Mouse (Mus musculus) kidney, adult 11 months (tissue): Measurements from ENCODE around the gene Cpeb4.

ENCODE experiments used
- DNase-seq: peaks from one replicate; pipeline ENCODE4 v3.0.0; 2022

Cpeb4 gene

GRCm38 (mm10) chr11:31902251-31903001 is 30.4 kb downstream of the Cpeb4 start:
- no peak for DNase-seq

- DNase-seq, result no peak
Observed at GRCm38 (mm10) chr11:31906499-31906898, 34.5 kb downstream of the Cpeb4 start.

GRCm38 (mm10) chr11:31907650-31908049 is 35.6 kb downstream of the Cpeb4 start:
- DNase-seq, result no peak

GRCm38 (mm10) chr11:31912958-31913357 is 40.9 kb downstream of the Cpeb4 start:
- no peak for DNase-seq

GRCm38 (mm10) chr11:31917769-31918168 is 45.8 kb downstream of the Cpeb4 start:
- DNase-seq, result no peak

- DNase-seq, result no peak
Observed at GRCm38 (mm10) chr11:31930051-31930450, 58.0 kb downstream of the Cpeb4 start.

GRCm38 (mm10) chr11:31935652-31936051 is 63.6 kb downstream of the Cpeb4 start:
- DNase-seq, result no peak

- no peak for DNase-seq
Observed at GRCm38 (mm10) chr11:31936910-31937525, 65.0 kb downstream of the Cpeb4 start.

GRCm38 (mm10) chr11:31940898-31941639 is 69.1 kb downstream of the Cpeb4 start:
- DNase-seq, result no peak

GRCm38 (mm10) chr11:31941640-31942638 is 69.9 kb downstream of the Cpeb4 start:
- no peak for DNase-seq

- DNase-seq, result no peak
Observed at GRCm38 (mm10) chr11:31945471-31945870, 73.5 kb downstream of the Cpeb4 start.

GRCm38 (mm10) chr11:31948462-31949330 is 76.7 kb downstream of the Cpeb4 start:
- no peak for DNase-seq

GRCm38 (mm10) chr11:31949331-31949785 is 77.3 kb downstream of the Cpeb4 start:
- peak; percentile 22 for DNase-seq

GRCm38 (mm10) chr11:31960071-31960470 is 88.1 kb downstream of the Cpeb4 start:
- DNase-seq, result no peak

- DNase-seq, result no peak
Observed at GRCm38 (mm10) chr11:31963993-31964392, 92.0 kb downstream of the Cpeb4 start.

- no peak for DNase-seq
Observed at GRCm38 (mm10) chr11:31965256-31966134, 93.5 kb downstream of the Cpeb4 start, which contains the start of gene 4930524B15Rik. 4930524B15Rik (plus strand) TSS chr11:31965592.

- DNase-seq, result no peak
Observed at GRCm38 (mm10) chr11:31974132-31974531, 102.1 kb downstream of the Cpeb4 start.

GRCm38 (mm10) chr11:31974826-31975225 is 102.8 kb downstream of the Cpeb4 start:
- no peak for DNase-seq

GRCm38 (mm10) chr11:31975678-31976077 is 103.7 kb downstream of the Cpeb4 start:
- no peak for DNase-seq

GRCm38 (mm10) chr11:31976137-31976536 is 104.1 kb downstream of the Cpeb4 start:
- no peak for DNase-seq
